ENCODE assay signal across 31 mouse cellular contexts in the genomic region with DNA sequence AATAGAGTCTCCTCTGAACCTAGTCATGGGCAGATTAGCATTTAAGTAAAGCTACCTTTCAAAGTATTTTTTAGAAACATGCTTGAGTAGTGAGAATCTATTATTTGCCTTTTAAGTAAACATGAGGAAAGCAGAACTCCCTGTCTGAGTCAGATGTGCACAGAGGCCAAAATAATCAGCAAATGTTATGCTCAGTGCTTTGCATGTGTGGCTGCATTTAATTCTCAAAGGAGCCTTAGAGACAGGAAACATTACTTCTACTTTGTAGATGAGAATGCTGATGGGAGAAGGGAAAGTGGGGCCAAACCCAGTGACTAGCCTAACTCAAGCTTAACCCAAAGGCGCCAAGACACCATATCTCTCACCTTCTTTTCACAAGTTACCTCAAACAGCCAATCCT.
"Had no signal": no experiment of that assay in that cellular context is flagged by ENCODE, and none has a peak within 500 bp of the region (broad histone marks: within the 10 kb centered on the region; RNA-seq: fewer than 3 reads in every experiment).

No protein-coding gene starts in this region.

- H3K9ac ChIP-seq: heart, embryonic 12.5 days; heart, embryonic 13.5 days; heart, embryonic 15.5 days; hindbrain, embryonic 12.5 days; hindbrain, embryonic 13.5 days; hindbrain, embryonic 14.5 days; hindbrain, embryonic 15.5 days; intestine, embryonic 15.5 days; kidney, embryonic 15.5 days had no signal

- H3K36me3 ChIP-seq: heart, embryonic 10.5 days; heart, embryonic 12.5 days; heart, embryonic 13.5 days; heart, embryonic 15.5 days; hindbrain, embryonic 10.5 days; hindbrain, embryonic 12.5 days; hindbrain, embryonic 13.5 days; hindbrain, embryonic 15.5 days; intestine, embryonic 15.5 days; kidney, embryonic 15.5 days had no signal

- H3K9me3 ChIP-seq: heart, embryonic 10.5 days; heart, embryonic 13.5 days; heart, embryonic 15.5 days; hindbrain, embryonic 12.5 days; hindbrain, embryonic 13.5 days; hindbrain, embryonic 15.5 days; intestine, embryonic 15.5 days; kidney, embryonic 15.5 days had no signal

- DNase-seq: heart, postnatal 10 days; heart, postnatal 14 days; heart, postnatal 36 days; heart, postnatal 4 days; kidney, adult 11 months; kidney, adult 18-20 months; kidney, adult 2 months; kidney, adult 8-10 months; kidney, adult 9 months; kidney, postnatal 10 days; kidney, postnatal 14 days; kidney, postnatal 25 days; kidney, postnatal 36 days; kidney, postnatal 4 days; layer of hippocampus, adult 9-11 months; layer of hippocampus, postnatal 36 days had no signal

- H3K4me2 ChIP-seq: heart, embryonic 11.5 days; heart, embryonic 12.5 days; heart, embryonic 13.5 days; heart, embryonic 15.5 days; hindbrain, embryonic 12.5 days; hindbrain, embryonic 13.5 days; hindbrain, embryonic 14.5 days; hindbrain, embryonic 15.5 days; intestine, embryonic 15.5 days; kidney, embryonic 15.5 days had no signal

- H3K4me1 ChIP-seq: heart, embryonic 10.5 days; heart, embryonic 12.5 days; heart, embryonic 13.5 days; heart, embryonic 15.5 days; hindbrain, embryonic 10.5 days; hindbrain, embryonic 12.5 days; hindbrain, embryonic 13.5 days; hindbrain, embryonic 15.5 days; intestine, embryonic 15.5 days; kidney, embryonic 15.5 days had no signal

- H3K27me3 ChIP-seq: heart, embryonic 12.5 days; heart, embryonic 13.5 days; heart, embryonic 15.5 days; hindbrain, embryonic 12.5 days; hindbrain, embryonic 13.5 days; hindbrain, embryonic 15.5 days; intestine, embryonic 15.5 days; kidney, embryonic 15.5 days had no signal

- H3K4me3 ChIP-seq: heart, embryonic 10.5 days; heart, embryonic 12.5 days; heart, embryonic 13.5 days; heart, embryonic 15.5 days; hindbrain, embryonic 10.5 days; hindbrain, embryonic 12.5 days; hindbrain, embryonic 13.5 days; hindbrain, embryonic 15.5 days; intestine, embryonic 15.5 days; kidney, embryonic 15.5 days; layer of hippocampus, adult 2 months had no signal

- H3K27ac ChIP-seq: heart, embryonic 10.5 days; heart, embryonic 13.5 days; heart, embryonic 15.5 days; hindbrain, embryonic 10.5 days; hindbrain, embryonic 12.5 days; hindbrain, embryonic 13.5 days; hindbrain, embryonic 14.5 days; hindbrain, embryonic 15.5 days; hindbrain, postnatal 0 days; intestine, embryonic 15.5 days; kidney, embryonic 15.5 days; kidney, postnatal 0 days; layer of hippocampus, adult 2 months had no signal
